Mouse (Mus musculus) stomach, embryonic 15.5 days (tissue): Measurements from ENCODE around the gene Rnf43. TPM values are rescaled to one million over a fixed set of nuclear protein-coding genes. Genes with fewer than 3 reads are reported as not detected.

Experiments
- microRNA counts: library from miRNA; unstranded; fragments of <30 nt; microRNA quantifications from one replicate; lab custom pipeline; 2016
- microRNA-seq: library from miRNA; unstranded; fragments of <30 nt; microRNA quantifications from one replicate; pipeline ENCODE4, GENCODE M21; 2016
- polyA plus RNA-seq: library from polyadenylated mRNA; unstranded; fragments of >200 nt; fragmentation: Nextera tagmentation; extraction: Ambion mirVana; gene quantifications from 2 replicates; pipeline ENCODE4 v1.2.1, GENCODE M21; 2015

Rnf43 gene
- polyA plus RNA-seq, 1 experiment from 2014 or later = 14.0 TPM

MicroRNA genes within 50 kb of the gene (microRNA counts, 519-probe panel; counts per million panel counts)
- 3,545 counts per million, percentile 89 among the panel's probes with 10 or more counts for microRNA mmu-miR-142-3p (lab: Ali Mortazavi, UCI)
- microRNA mmu-miR-142-5p (lab: Ali Mortazavi, UCI) = 3,193 counts per million, percentile 81 among the panel's probes with 10 or more counts

Small RNA genes lying within 50 kb of the gene (microRNA-seq; reads per million reads assigned to microRNA genes)
- gene Mir142 = not detected
- not detected for gene Mir142b

Other genes with a start within 250 kb of the Rnf43 start
- gene Gm11492, start 96.1 kb upstream of the Rnf43 start, polyA plus RNA-seq = not detected in 2 replicates
- 22.2 and 23.7 TPM in 2 replicates for gene Sept4, start 93.8 kb upstream of the Rnf43 start, polyA plus RNA-seq
- 25.6 and 26.5 TPM in 2 replicates for gene Mtmr4, start 70.6 kb upstream of the Rnf43 start, polyA plus RNA-seq
- 0.26 and 0.31 TPM in 2 replicates for gene Hsf5, start 45.6 kb upstream of the Rnf43 start, polyA plus RNA-seq
- 118 and 127 TPM in 2 replicates for gene Supt4a, start 74.8 kb downstream of the Rnf43 start, polyA plus RNA-seq
- 2.0 and 2.8 TPM in 2 replicates for gene Tspoap1, start 97.8 kb downstream of the Rnf43 start, polyA plus RNA-seq
- gene Mpo, start 130.9 kb downstream of the Rnf43 start, polyA plus RNA-seq = 11.1 and 23.1 TPM in 2 replicates
- gene Lpo, start 165.6 kb downstream of the Rnf43 start, polyA plus RNA-seq = 0.04 and 0.18 TPM in 2 replicates
- gene Mks1, start 190.5 kb downstream of the Rnf43 start, polyA plus RNA-seq = 12.0 and 13.4 TPM in 2 replicates
- gene Epx, start 212.8 kb downstream of the Rnf43 start, polyA plus RNA-seq = 0.14 and 0.21 TPM in 2 replicates
- not detected in 2 replicates for gene Olfr462, start 229.5 kb downstream of the Rnf43 start, polyA plus RNA-seq
- not detected in 2 replicates for gene Olfr463, start 234.7 kb downstream of the Rnf43 start, polyA plus RNA-seq